Comparison of ENCODE assay signal across 8 mouse cellular contexts in genomic region chr7:126474993-126475581, GRCm38 (mm10). TPM values are rescaled to one million over a fixed set of nuclear protein-coding genes. Genes with fewer than 3 reads are reported as not detected.
DNase-seq lines count a peak whose midpoint lies in the region; ATAC-seq and TF ChIP-seq lines count a peak whose summit lies in the region.

Gene Sh2b1, minus strand, starts transcription at chr7:126475424.

- H3K27ac ChIP-seq in heart, embryonic 11.5 days (ENCODE audit: low read depth, low read length) = peak within 1 kb of the TSS; percentile 97
- peak within 1 kb of the TSS; percentile 95 for H3K27ac ChIP-seq in kidney, postnatal 0 days
- peak within 1 kb of the TSS; percentile 83 for H3K27ac ChIP-seq in liver, embryonic 11.5 days (ENCODE audit: low read depth, low read length)
- H3K27ac ChIP-seq in stomach, embryonic 14.5 days (ENCODE audit: low read length) = peak within 1 kb of the TSS; percentile 84; the same call in 1 of the 2 replicates

- H3K27me3 ChIP-seq in erythroblast, embryonic 14.5 days (ENCODE audit: control insufficient read depth) = no peaks in the 10 kb centered on the region
- H3K27me3 ChIP-seq in heart, embryonic 11.5 days (ENCODE audit: control insufficient read depth, insufficient read depth, low read length) = no peaks in the 10 kb centered on the region
- H3K27me3 ChIP-seq in kidney, postnatal 0 days (ENCODE audit: insufficient read depth, low read length) = no peaks in the 10 kb centered on the region
- H3K27me3 ChIP-seq in liver, embryonic 11.5 days (replicated peaks; ENCODE audit: control insufficient read depth, insufficient read depth, low read length) = no peaks in the 10 kb centered on the region
- H3K27me3 ChIP-seq in stomach, embryonic 14.5 days (ENCODE audit: control insufficient read depth, insufficient read depth, low read length) = no peaks in the 10 kb centered on the region

- 0% methylated on average over 53 of the region's 53 CpGs for WGBS in heart, embryonic 11.5 days (ENCODE audit: insufficient replicate concordance)
- under 1% methylated on average over 53 of the region's 53 CpGs for WGBS in kidney, postnatal 0 days
- under 1% methylated on average over 53 of the region's 53 CpGs for WGBS in liver, embryonic 11.5 days
- under 1% methylated on average over 52 of the region's 53 CpGs for WGBS in stomach, embryonic 14.5 days

- peak; percentile 45; the same call in 1 of the 2 replicates for TF ChIP-seq CTCF in brain, embryonic 14.5 days (IDR thresholded peaks at IDR 0.05; ENCODE audit: borderline replicate concordance, extremely low read depth, insufficient read depth, insufficient read length)
- peak; percentile 51; the same call in 1 of the 2 replicates for TF ChIP-seq CTCF in kidney, postnatal 0 days (IDR thresholded peaks at IDR 0.05; ENCODE audit: low read depth)

- peaks cover 28% of the 10 kb centered on the region for H3K36me3 ChIP-seq in erythroblast, embryonic 14.5 days (ENCODE audit: control insufficient read depth)
- peaks cover 15% of the 10 kb centered on the region for H3K36me3 ChIP-seq in heart, embryonic 11.5 days (ENCODE audit: control insufficient read depth, insufficient read depth, low read length)
- H3K36me3 ChIP-seq in kidney, postnatal 0 days (ENCODE audit: insufficient read depth, low read length) = peaks cover 23% of the 10 kb centered on the region
- H3K36me3 ChIP-seq in liver, embryonic 11.5 days (ENCODE audit: control insufficient read depth, insufficient read depth, low read length) = peaks cover 19% of the 10 kb centered on the region
- H3K36me3 ChIP-seq in stomach, embryonic 14.5 days (ENCODE audit: control insufficient read depth, insufficient read depth, low read length) = peaks cover 23% of the 10 kb centered on the region

- ATAC-seq in heart, embryonic 11.5 days (replicated peaks; ENCODE audit: insufficient number of reproducible peaks, low FRiP score, low TSS enrichment) = peak; percentile 87
- peak; percentile 93 for ATAC-seq in kidney, postnatal 0 days (replicated peaks; ENCODE audit: low FRiP score, low read depth)
- ATAC-seq in liver, embryonic 11.5 days (replicated peaks; ENCODE audit: low FRiP score) = peak; percentile 90
- peak; percentile 91 for ATAC-seq in stomach, embryonic 14.5 days (ENCODE audit: insufficient number of reproducible peaks, insufficient read depth, low FRiP score, low read depth)

- peak; percentile 97 for TF ChIP-seq POLR2A in brain, embryonic 14.5 days (IDR thresholded peaks at IDR 0.05; ENCODE audit: borderline replicate concordance, extremely low read depth, insufficient read depth, insufficient read length, poor library complexity, severe bottlenecking)

- peak; percentile 95 for DNase-seq in CD4-positive helper T cell, adult 2 months (ENCODE audit: low read depth, low spot score)
- peak; percentile 98 for DNase-seq in brain, embryonic 14.5 days (ENCODE audit: low read depth)
- DNase-seq in kidney, postnatal 0 days (ENCODE audit: low spot score) = peak; percentile 98
- DNase-seq in liver, embryonic 11.5 days (ENCODE audit: low spot score) = peak; percentile 86
- DNase-seq in naive thymus-derived CD4-positive, alpha-beta T cell, adult 2 months (ENCODE audit: low read depth) = peak; percentile 93

- H3K4me3 ChIP-seq in erythroblast, embryonic 14.5 days (replicated peaks) = peak within 1 kb of the TSS; percentile 78
- H3K4me3 ChIP-seq in heart, embryonic 11.5 days (ENCODE audit: low read depth, low read length) = peak within 1 kb of the TSS; percentile 78
- H3K4me3 ChIP-seq in kidney, postnatal 0 days (replicated peaks; ENCODE audit: low read depth, low read length) = peak within 1 kb of the TSS; percentile 74
- peak within 1 kb of the TSS; percentile 97 for H3K4me3 ChIP-seq in liver, embryonic 11.5 days (ENCODE audit: low read depth, low read length)
- peak within 1 kb of the TSS; percentile 62 for H3K4me3 ChIP-seq in stomach, embryonic 14.5 days (ENCODE audit: low read depth, low read length)

- H3K4me1 ChIP-seq in erythroblast, embryonic 14.5 days (ENCODE audit: control insufficient read depth) = peaks cover 43% of the 10 kb centered on the region
- peaks cover 12% of the 10 kb centered on the region for H3K4me1 ChIP-seq in heart, embryonic 11.5 days (ENCODE audit: control insufficient read depth, insufficient read depth, low read length)
- peaks cover 17% of the 10 kb centered on the region; the same call in 1 of the 2 replicates for H3K4me1 ChIP-seq in kidney, postnatal 0 days (replicated peaks; ENCODE audit: insufficient read depth, low read length)
- peaks cover 40% of the 10 kb centered on the region for H3K4me1 ChIP-seq in liver, embryonic 11.5 days (replicated peaks; ENCODE audit: control insufficient read depth, insufficient read depth, low read length)
- peaks cover 11% of the 10 kb centered on the region for H3K4me1 ChIP-seq in stomach, embryonic 14.5 days (ENCODE audit: control insufficient read depth, insufficient read depth, low read length)

- no peaks in the 10 kb centered on the region for H3K9me3 ChIP-seq in erythroblast, embryonic 14.5 days (ENCODE audit: control insufficient read depth, low read length)
- H3K9me3 ChIP-seq in heart, embryonic 11.5 days (replicated peaks; ENCODE audit: control insufficient read depth, low read length) = no peaks in the 10 kb centered on the region
- H3K9me3 ChIP-seq in kidney, postnatal 0 days (replicated peaks; ENCODE audit: low read length) = no peaks in the 10 kb centered on the region
- H3K9me3 ChIP-seq in liver, embryonic 11.5 days (ENCODE audit: control insufficient read depth, low read length) = no peaks in the 10 kb centered on the region
- no peaks in the 10 kb centered on the region for H3K9me3 ChIP-seq in stomach, embryonic 14.5 days (ENCODE audit: control insufficient read depth, low read depth, low read length)

- H3K4me2 ChIP-seq in heart, embryonic 11.5 days = peak within 1 kb of the TSS; percentile 94
- peak within 1 kb of the TSS; percentile 92 for H3K4me2 ChIP-seq in kidney, postnatal 0 days (ENCODE audit: low read length)
- peak within 1 kb of the TSS; percentile 96 for H3K4me2 ChIP-seq in liver, embryonic 11.5 days
- H3K4me2 ChIP-seq in stomach, embryonic 14.5 days (replicated peaks; ENCODE audit: low read depth, low read length) = peak within 1 kb of the TSS; percentile 78

- peak within 1 kb of the TSS; percentile 81 for H3K9ac ChIP-seq in heart, embryonic 11.5 days (ENCODE audit: low read depth, low read length)
- peak within 1 kb of the TSS; percentile 83 for H3K9ac ChIP-seq in kidney, postnatal 0 days (ENCODE audit: low read depth, low read length)
- H3K9ac ChIP-seq in liver, embryonic 11.5 days (ENCODE audit: low read depth, low read length) = peak within 1 kb of the TSS; percentile 96
- H3K9ac ChIP-seq in stomach, embryonic 14.5 days (replicated peaks; ENCODE audit: low read depth, low read length) = peak within 1 kb of the TSS; percentile 93

RNA-seq across cellular contexts. Expression of gene Sh2b1, which starts in this region (rescaled TPM):
- 83.6 and 86.4 TPM in 2 replicates for polyA plus RNA-seq in brain, embryonic 14.5 days (2012; rRNA removed)
- 2.3 and 2.6 TPM in 2 replicates for polyA plus RNA-seq in erythroblast, embryonic 14.5 days (2012)
- 33.7 and 36.0 TPM in 2 replicates for polyA plus RNA-seq in heart, embryonic 11.5 days (2014; fragmentation: Nextera tagmentation; extraction: Ambion mirVana)
- 44.1 and 44.8 TPM in 2 replicates for polyA plus RNA-seq in kidney, postnatal 0 days (2015; fragmentation: Nextera tagmentation; extraction: Ambion mirVana)
- polyA plus RNA-seq in liver, embryonic 11.5 days (2014; fragmentation: Nextera tagmentation; extraction: Ambion mirVana) = 26.2 and 26.4 TPM in 2 replicates
- 39.4 and 42.2 TPM in 2 replicates for polyA plus RNA-seq in stomach, embryonic 14.5 days (2014; fragmentation: Nextera tagmentation; extraction: Ambion mirVana)

Comparison
In these comparisons a context has a peak if more than half of its experiments do, and no peak if none do; other contexts are left out.
1. Peak in every context shown above with its lines: DNase-seq, ATAC-seq, H3K4me3 ChIP-seq and H3K27ac ChIP-seq.